Mouse (Mus musculus) mesoderm, embryonic 11.5 days (tissue): Measurements from ENCODE around the gene Myoc.
"Not testable (repeated sequence)": the region's sequence is repeated elsewhere in the genome, so short reads cannot be mapped to it uniquely, and the experiment has no call there.

Experiments
- DNase-seq: peaks from one replicate; pipeline ENCODE4 v3.0.0-alpha.2; 2012; ENCODE audit warnings: low read depth, low spot score

Myoc gene

DNA sequence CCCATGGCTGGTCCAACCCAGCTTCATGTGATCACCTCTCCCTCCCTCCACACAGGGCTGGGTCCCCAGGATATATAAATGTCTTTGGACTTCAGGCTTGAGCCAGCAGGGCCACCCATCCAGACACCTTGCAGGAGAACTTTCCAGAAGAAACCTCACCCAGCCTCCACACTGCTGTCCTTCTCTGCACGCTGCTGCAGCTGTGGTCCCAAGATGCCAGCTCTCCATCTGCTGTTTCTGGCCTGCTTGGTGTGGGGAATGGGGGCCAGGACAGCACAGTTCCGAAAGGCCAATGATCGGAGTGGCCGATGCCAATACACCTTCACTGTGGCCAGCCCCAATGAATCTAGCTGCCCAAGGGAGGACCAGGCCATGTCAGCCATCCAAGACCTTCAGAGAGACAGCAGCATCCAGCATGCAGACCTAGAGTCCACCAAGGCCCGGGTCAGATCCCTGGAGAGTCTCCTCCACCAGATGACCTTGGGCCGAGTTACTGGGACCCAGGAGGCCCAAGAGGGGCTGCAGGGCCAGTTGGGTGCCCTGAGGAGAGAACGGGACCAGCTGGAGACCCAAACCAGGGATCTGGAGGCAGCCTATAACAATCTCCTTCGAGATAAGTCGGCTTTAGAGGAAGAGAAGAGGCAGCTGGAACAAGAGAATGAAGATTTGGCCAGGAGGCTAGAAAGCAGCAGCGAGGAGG, at the start of gene Myoc:
Gene Myoc, plus strand, starts transcription at position 105 of the 700 bp plus-strand sequence.
- no peak for DNase-seq

DNA sequence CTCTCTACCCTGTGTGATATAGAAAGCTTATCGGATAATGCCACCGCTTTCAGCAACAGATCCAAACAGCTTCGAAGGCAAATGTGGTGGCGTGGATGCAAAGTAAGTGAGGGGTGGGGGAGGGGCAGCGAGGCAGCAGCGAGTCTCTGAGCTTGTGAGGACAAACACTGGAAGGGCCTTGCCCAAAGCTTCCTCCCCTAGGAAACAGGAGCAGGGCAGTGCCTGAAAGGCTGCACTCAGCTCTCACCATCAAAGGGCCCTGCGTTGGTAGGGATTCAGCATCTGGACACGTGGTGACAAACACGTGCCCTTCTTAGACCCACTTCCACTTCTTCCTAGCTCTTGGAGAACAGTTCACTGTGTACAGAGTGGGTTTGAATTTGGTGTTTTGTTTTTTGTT, 49.5 kb upstream of the Myoc start:
- peak; percentile 66 for DNase-seq

GRCm38 (mm10) chr1:162590415-162590997, 48.4 kb upstream of the Myoc start:
- DNase-seq = no peak

DNA sequence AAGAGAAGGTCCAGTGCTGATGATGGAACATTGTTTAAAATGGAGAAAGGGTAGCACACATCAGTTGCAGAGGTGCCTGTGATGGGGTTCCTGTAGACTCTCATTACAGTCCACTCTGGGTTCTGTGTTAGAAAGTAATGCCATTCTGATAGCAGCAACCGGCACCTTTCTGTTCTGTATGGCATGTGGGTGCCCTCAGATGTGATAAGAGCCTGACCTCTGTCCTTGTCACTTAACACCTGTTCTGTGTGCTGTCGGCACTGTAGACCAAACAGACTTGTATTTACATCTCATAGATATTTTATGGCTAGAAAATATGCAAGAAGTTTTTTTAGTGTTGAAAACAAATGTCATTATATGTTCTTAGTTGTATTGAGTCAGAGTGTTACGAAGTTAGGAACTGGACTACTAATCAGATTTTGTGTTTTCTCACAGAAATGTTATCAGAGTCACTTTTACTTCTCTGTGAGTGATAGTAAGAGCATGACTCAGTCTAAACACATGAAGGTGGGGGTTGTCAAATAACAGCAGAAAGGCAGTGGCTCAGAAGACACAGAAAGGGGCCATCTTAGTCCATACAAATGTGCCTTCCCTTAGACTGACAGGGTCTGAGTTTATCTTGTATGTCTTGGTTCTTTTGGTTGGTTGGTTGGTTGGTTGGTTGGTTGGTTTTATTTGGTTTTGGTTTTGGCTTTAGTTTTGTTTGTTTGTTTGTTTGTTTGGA, 41.4 kb upstream of the Myoc start:
- DNase-seq = no peak

DNA sequence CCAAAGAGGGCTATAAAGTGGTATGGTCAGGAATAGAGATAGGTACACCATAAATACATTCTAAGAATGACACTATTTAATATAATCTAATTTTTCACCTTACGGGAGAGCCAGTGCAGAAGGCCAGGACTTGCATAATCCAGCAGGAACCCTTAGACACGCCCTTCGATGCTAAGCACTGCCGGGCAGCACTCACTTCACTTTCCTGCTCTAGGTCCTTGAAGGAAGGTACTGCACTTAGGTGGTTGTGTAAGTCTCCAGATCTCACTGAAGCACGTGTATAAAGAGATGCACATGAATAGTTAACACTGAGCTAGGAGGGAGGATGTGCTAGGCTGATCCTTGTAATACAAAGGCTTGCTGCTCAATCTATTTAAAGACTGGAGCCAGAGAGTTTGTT, 39.3 kb upstream of the Myoc start:
- DNase-seq = no peak

DNA sequence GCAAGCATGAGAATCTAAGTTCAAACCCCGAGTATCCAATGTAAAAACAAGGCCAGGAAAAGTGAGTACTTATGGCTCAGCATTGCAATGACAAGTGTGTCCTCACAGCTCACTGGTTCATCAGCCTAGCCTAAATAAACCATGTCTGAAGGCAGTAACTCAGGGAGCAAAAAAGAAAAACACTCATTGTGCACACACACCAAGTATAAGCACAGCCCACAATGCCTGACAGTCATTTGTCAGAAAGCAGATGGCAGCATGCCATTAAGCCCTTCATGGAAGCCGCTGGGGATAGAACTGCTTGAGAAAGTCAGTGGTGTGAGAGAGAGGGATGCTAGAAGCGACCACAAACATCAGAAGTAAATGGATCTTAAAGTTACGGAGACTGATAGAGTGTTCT, 37.7 kb upstream of the Myoc start:
- DNase-seq = peak; percentile 56

- no peak for DNase-seq
These were observed 30.8 kb upstream of the Myoc start for GRCm38 (mm10) chr1:162608127-162608526.

DNA sequence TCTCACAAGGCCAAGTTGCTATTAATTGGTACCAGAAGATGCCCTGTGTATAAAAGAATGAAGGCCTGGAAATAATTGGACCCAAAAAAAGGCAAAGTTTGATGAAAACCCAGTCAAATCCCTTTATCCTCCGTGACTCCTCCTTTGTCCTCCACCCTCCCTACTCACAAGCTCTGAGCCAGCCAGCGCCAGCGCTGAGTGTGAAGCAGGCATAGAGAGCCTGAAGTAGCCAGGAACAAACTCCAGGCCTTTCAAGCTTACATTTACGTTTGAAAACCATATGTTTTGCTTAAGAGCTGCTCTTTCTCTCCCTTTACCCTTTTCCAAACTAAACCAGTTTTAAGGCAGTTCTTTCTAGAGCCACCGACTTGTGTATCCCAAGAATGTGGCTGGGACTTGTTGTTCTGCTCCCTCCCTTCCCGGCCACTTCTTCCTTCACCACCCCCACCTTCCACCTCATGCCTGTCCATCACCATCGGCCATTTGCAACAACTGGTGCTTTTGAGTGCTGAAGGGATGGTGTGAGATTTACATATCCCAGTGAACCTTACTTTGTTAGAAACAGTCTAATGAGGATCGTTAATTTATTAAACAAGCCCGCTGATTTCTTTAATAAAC, 29.2 kb upstream of the Myoc start:
- DNase-seq = no peak

GRCm38 (mm10) chr1:162611191-162611590, 27.8 kb upstream of the Myoc start:
- no peak for DNase-seq

- DNase-seq = no peak
These were observed 23.4 kb upstream of the Myoc start for GRCm38 (mm10) chr1:162615511-162615910.

DNA sequence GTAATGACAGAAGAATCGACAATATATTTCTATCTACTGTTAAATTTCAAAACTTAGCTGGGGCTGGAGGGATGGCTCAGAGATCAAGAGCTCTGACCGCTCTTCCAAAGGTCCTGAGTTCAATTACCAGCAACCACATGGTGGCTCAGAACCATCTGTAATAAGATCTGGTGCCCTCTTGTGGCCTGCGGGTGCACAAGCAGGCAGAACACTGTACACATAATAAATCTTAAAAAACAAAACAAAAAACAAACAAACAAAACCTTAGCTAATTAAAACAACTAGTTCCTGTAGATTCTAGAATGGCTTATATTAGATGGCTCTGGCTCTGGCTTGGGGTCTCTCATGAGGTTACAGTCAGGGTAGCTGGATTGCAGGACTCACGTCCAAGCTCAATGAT, 18.5 kb upstream of the Myoc start:
- no peak for DNase-seq

GRCm38 (mm10) chr1:162623895-162624294, 15.1 kb upstream of the Myoc start:
- no peak for DNase-seq

- no peak for DNase-seq
These were observed 13.7 kb upstream of the Myoc start for GRCm38 (mm10) chr1:162625229-162625628.

GRCm38 (mm10) chr1:162627821-162628220, 11.1 kb upstream of the Myoc start:
- DNase-seq = not testable (repeated sequence)

DNA sequence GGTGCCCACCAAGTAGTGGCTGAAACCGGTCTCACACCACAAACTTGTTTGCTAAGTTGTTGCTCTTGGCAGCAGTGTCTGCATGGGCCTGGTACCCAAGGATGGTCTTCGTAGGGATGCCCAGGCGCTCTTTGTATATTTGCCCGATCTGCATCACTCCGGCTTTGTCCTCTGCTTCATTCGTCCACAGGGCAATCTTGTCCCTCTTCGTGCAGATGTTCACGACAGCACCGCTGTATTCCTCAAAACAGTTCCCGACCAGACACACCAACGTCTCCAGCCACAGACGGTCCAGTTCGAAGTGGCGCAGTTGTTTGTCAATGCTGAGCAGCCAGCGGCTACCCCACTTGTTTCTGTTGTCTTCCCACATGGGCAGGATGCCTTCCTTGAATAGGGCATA, 10.6 kb upstream of the Myoc start:
- DNase-seq = not testable (repeated sequence)

- DNase-seq = not testable (repeated sequence)
These were observed 3.5 kb upstream of the Myoc start for GRCm38 (mm10) chr1:162635291-162635931.

DNA sequence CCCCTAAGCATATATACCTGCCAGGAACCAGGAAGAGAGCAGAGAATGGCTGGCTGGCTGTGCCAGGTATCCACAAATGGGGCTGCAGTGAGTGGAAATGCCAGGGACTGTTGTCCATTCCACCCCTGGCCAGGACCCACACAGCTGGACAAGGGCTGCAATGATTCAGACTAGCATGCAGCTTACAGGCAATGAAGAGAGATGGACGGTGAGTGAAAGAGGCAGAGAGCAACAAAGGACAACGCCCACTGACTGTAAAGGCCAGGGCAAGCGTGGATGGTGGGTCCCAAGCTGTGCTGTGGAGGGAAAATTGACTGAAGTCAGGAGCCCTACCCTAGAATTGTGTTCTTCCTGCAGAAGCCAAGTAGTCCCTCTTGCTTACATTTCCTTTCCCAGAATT, 2.4 kb upstream of the Myoc start:
- DNase-seq = no peak

DNA sequence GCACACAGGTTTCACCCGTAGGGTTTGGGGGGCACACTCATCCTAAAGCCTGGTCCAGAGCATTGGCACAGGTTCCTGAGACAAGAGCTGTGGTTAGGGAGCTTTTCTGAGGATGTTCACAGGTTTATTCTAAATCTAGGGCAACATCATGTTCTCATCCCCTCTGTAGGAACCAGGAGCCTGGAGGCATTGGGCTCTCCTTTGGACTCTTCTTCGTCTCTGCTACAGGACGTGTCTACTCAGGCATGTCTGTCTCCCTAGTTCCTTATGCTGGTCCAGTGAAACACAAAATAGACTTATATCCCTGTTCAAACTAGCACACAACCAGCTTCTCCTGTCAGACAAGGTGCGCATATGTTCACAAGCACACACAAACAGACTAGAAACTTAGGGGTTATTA, 420 bp upstream of the Myoc start:
- no peak for DNase-seq

- DNase-seq = no peak
These were observed 906 bp downstream of the Myoc start for GRCm38 (mm10) chr1:162639861-162640260.

DNA sequence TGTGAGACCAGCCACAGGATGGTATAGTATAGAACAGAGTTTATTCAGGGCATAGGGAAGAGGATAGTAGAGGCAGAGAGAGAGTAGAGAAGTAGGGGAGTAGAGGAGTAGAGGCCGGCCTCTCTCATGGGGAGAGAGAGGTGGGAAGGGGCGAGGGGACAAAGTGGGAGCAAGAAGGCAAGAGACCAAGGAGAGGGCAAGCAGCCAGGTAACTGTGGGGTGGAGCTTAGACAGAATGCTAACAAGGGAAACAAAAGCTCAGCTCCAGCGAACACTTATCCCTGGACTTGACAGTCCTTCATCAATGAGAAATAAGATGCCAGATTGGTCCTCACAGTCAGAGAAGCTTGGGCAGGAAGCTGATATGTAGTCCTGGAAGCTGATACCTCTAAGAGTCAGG, 3.6 kb downstream of the Myoc start:
- no peak for DNase-seq

DNA sequence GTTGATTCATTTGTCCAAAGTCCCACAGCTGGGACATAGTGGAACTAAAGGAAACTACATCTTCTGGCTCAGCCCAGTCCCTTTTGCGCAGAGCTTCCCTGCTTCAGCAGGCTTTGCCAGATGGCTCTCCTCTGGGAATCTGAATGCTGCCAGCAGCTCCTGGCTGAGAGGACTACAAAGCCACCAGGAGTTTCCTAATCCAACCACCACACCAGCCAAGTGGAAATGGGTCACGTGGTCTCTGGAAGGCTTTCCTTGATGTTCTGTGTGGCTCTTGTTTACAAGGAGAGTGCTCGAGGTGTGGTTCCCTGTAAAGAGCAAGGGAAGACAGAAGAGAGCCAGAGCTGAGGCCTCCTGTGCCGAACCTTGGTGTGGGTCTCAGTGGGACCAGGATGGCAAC, 4.8 kb downstream of the Myoc start:
- no peak for DNase-seq

DNA sequence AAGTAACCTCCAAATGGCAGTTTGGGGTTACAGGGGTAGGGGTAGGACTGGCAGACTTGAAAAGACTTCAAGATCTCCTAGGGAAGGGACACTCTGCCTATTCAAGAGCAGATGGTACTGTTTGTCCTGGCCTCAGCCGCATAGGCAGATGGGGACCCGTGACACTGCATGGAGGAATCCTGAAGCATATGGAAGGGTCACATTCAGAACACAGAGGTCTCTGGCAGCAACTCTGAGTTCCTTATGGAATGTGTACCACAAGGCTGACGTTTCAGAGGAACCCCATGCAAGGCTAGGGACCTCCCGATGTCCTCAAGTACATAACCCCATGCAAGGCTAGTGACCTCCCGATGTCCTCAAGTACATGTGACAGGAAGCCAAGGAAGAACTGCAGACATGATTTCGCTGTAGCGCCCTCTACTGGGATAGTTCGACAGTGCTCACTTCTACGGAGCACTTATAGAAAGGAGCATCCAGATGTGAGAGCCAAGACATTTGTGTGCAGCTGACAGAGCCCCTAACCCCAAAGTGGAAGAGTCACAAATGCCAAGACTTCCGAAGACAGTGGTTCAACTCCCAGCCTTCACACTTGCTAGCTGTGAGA, 7.2 kb downstream of the Myoc start:
- no peak for DNase-seq
